Mouse (Mus musculus): ENCODE data around the gene Alg5. TPM values are rescaled to one million over a fixed set of nuclear protein-coding genes. Genes with fewer than 3 reads are reported as not detected.
A peak's percentile ranks its signal among the peaks of the same experiment; 100 is the strongest.

Alg5 gene
- polyA plus RNA-seq, 1 experiment from 2014 or later, result 66.3 TPM

GRCm38 (mm10) chr3:54732371-54732770 is 3.0 kb upstream of the Alg5 start:
- Histone ChIP-seq H3K36me3 (ENCODE audit: control insufficient read depth, insufficient read depth, low read length) (peaks cover 64% of the 10 kb centered on the region), H3K4me1 (ENCODE audit: control insufficient read depth, insufficient read depth, low read length) (no peaks in the 10 kb centered on the region; the same call in 1 of the 2 replicates), H3K27ac (replicated peaks; ENCODE audit: low read depth, low read length) (no peak overlapping the region), H3K4me2 (ENCODE audit: low read depth, low read length) (no peak overlapping the region), H3K4me3 (ENCODE audit: low read depth, low read length) (no peak overlapping the region), H3K9me3 (ENCODE audit: control insufficient read depth, low read length) (no peaks in the 10 kb centered on the region), H3K27me3 (replicated peaks; ENCODE audit: control insufficient read depth, insufficient read depth, low read length) (no peaks in the 10 kb centered on the region), H3K9ac (ENCODE audit: low read depth, low read length) (no peak overlapping the region)
- DNase-seq (ENCODE audit: low spot score) (no peak), ATAC-seq (ENCODE audit: low read depth) (no peak)
- 89% methylated on average over 4 of the region's 4 CpGs for WGBS

GRCm38 (mm10) chr3:54734411-54735246 is 710 bp upstream of the Alg5 start:
- Histone ChIP-seq H3K27ac (replicated peaks; ENCODE audit: low read depth, low read length) (peak overlapping the region; percentile 99), H3K36me3 (ENCODE audit: control insufficient read depth, insufficient read depth, low read length) (peaks cover 58% of the 10 kb centered on the region), H3K9me3 (ENCODE audit: control insufficient read depth, low read length) (no peaks in the 10 kb centered on the region), H3K4me3 (ENCODE audit: low read depth, low read length) (peak overlapping the region; percentile 96), H3K27me3 (replicated peaks; ENCODE audit: control insufficient read depth, insufficient read depth, low read length) (no peaks in the 10 kb centered on the region), H3K9ac (ENCODE audit: low read depth, low read length) (peak overlapping the region; percentile 79), H3K4me1 (ENCODE audit: control insufficient read depth, insufficient read depth, low read length) (no peaks in the 10 kb centered on the region; the same call in 1 of the 2 replicates), H3K4me2 (ENCODE audit: low read depth, low read length) (peak overlapping the region; percentile 88)
- WGBS, result under 1% methylated on average over 26 of the region's 84 CpGs
- peak; percentile 95 for ATAC-seq (ENCODE audit: low read depth)
- peak; percentile 93 for DNase-seq (ENCODE audit: low spot score)

DNA sequence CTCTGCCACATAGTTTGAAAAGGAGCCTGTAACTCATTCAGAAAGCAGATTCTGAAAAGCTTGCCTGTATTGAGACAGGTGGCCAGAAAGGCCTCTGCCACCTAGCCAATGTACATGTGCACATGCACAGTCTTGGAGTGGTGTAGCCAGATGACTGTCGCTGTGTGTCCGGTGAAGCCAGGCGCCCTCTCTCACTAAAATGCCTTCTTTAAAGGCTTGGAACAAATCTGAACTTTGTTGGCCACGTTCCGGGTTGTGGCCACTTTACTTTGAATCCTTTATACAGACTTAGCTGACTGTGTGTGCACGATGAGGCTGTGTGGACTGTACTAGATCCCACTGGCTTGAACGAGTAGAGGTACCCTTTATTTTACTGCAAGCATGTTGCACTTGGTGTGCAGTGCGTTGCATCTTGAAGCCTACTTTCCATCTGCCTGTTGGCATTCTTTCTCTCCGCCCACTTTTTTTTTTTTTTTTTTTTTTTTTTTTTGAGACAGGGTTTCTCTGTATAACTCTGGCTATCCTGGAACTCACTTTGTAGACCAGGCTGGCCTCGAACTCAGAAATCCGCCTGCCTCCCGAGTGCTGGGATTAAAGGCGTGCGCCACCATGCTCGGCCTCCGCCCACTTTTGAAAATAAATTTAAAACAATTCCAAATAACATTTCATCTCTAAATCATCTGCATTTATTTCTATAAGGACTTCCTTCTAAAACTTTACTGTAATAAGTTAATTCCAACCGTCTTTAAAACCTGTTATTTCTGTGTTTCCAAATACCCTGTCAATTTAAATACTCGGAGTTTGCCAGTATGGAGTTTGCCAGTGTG is 975 bp downstream of the Alg5 start:
- peak overlapping the region; percentile 88 for H3K4me2 ChIP-seq (ENCODE audit: low read depth, low read length)
- WGBS, result 47% methylated on average over 18 of the region's 18 CpGs
- H3K27ac ChIP-seq (replicated peaks; ENCODE audit: low read depth, low read length), result peak overlapping the region; percentile 99
- no peak for DNase-seq (ENCODE audit: low spot score)
- H3K9me3 ChIP-seq (ENCODE audit: control insufficient read depth, low read length), result no peaks in the 10 kb centered on the region
- H3K27me3 ChIP-seq (replicated peaks; ENCODE audit: control insufficient read depth, insufficient read depth, low read length), result no peaks in the 10 kb centered on the region
- H3K36me3 ChIP-seq (ENCODE audit: control insufficient read depth, insufficient read depth, low read length), result peaks cover 56% of the 10 kb centered on the region
- H3K4me3 ChIP-seq (ENCODE audit: low read depth, low read length), result peak overlapping the region; percentile 96
- ATAC-seq (ENCODE audit: low read depth), result no peak
- peak overlapping the region; percentile 79 for H3K9ac ChIP-seq (ENCODE audit: low read depth, low read length)
- H3K4me1 ChIP-seq (ENCODE audit: control insufficient read depth, insufficient read depth, low read length), result no peaks in the 10 kb centered on the region; the same call in 1 of the 2 replicates

GRCm38 (mm10) chr3:54737317-54737716 is 2.0 kb downstream of the Alg5 start:
- H3K4me2 ChIP-seq (ENCODE audit: low read depth, low read length), result no peak overlapping the region
- H3K27ac ChIP-seq (replicated peaks; ENCODE audit: low read depth, low read length), result no peak overlapping the region
- no peaks in the 10 kb centered on the region for H3K9me3 ChIP-seq (ENCODE audit: control insufficient read depth, low read length)
- peaks cover 56% of the 10 kb centered on the region for H3K36me3 ChIP-seq (ENCODE audit: control insufficient read depth, insufficient read depth, low read length)
- no peaks in the 10 kb centered on the region for H3K27me3 ChIP-seq (replicated peaks; ENCODE audit: control insufficient read depth, insufficient read depth, low read length)
- ATAC-seq (ENCODE audit: low read depth) (no peak), DNase-seq (ENCODE audit: low spot score) (no peak)
- no peaks in the 10 kb centered on the region; the same call in 1 of the 2 replicates for H3K4me1 ChIP-seq (ENCODE audit: control insufficient read depth, insufficient read depth, low read length)
- no peak overlapping the region for H3K9ac ChIP-seq (ENCODE audit: low read depth, low read length)
- 95% methylated on average over 8 of the region's 8 CpGs for WGBS
- no peak overlapping the region for H3K4me3 ChIP-seq (ENCODE audit: low read depth, low read length)

GRCm38 (mm10) chr3:54741965-54742364 is 6.6 kb downstream of the Alg5 start:
- H3K4me2 ChIP-seq (ENCODE audit: low read depth, low read length), result no peak overlapping the region
- no peaks in the 10 kb centered on the region for H3K4me1 ChIP-seq (ENCODE audit: control insufficient read depth, insufficient read depth, low read length)
- no peaks in the 10 kb centered on the region for H3K27me3 ChIP-seq (replicated peaks; ENCODE audit: control insufficient read depth, insufficient read depth, low read length)
- H3K9me3 ChIP-seq (ENCODE audit: control insufficient read depth, low read length), result no peaks in the 10 kb centered on the region
- H3K36me3 ChIP-seq (ENCODE audit: control insufficient read depth, insufficient read depth, low read length), result peaks cover 91% of the 10 kb centered on the region
- WGBS, result 97% methylated on average over 11 of the region's 11 CpGs
- ATAC-seq (ENCODE audit: low read depth) (no peak), DNase-seq (ENCODE audit: low spot score) (no peak)
- H3K4me3 ChIP-seq (ENCODE audit: low read depth, low read length), result no peak overlapping the region
- H3K9ac ChIP-seq (ENCODE audit: low read depth, low read length), result no peak overlapping the region
- no peak overlapping the region for H3K27ac ChIP-seq (replicated peaks; ENCODE audit: low read depth, low read length)

GRCm38 (mm10) chr3:54745799-54746198 is 10.5 kb downstream of the Alg5 start:
- Histone ChIP-seq H3K4me2 (ENCODE audit: low read depth, low read length) (no peak overlapping the region), H3K27me3 (replicated peaks; ENCODE audit: control insufficient read depth, insufficient read depth, low read length) (no peaks in the 10 kb centered on the region), H3K27ac (replicated peaks; ENCODE audit: low read depth, low read length) (no peak overlapping the region), H3K4me3 (ENCODE audit: low read depth, low read length) (no peak overlapping the region), H3K36me3 (ENCODE audit: control insufficient read depth, insufficient read depth, low read length) (peaks cover 98% of the 10 kb centered on the region), H3K9ac (ENCODE audit: low read depth, low read length) (no peak overlapping the region), H3K4me1 (ENCODE audit: control insufficient read depth, insufficient read depth, low read length) (no peaks in the 10 kb centered on the region), H3K9me3 (ENCODE audit: control insufficient read depth, low read length) (no peaks in the 10 kb centered on the region)
- DNase-seq (ENCODE audit: low spot score) (no peak), ATAC-seq (ENCODE audit: low read depth) (0 out of 2 replicates have a peak, but pooled peaks have one; percentile 33)
- 57% methylated on average over 5 of the region's 5 CpGs for WGBS

- no peak for DNase-seq (ENCODE audit: low spot score)
- Histone ChIP-seq H3K4me1 (ENCODE audit: control insufficient read depth, insufficient read depth, low read length) (peaks cover 6% of the 10 kb centered on the region), H3K36me3 (ENCODE audit: control insufficient read depth, insufficient read depth, low read length) (peaks cover 30% of the 10 kb centered on the region), H3K4me3 (ENCODE audit: low read depth, low read length) (no peak overlapping the region), H3K27ac (replicated peaks; ENCODE audit: low read depth, low read length) (no peak overlapping the region), H3K9ac (ENCODE audit: low read depth, low read length) (no peak overlapping the region), H3K27me3 (replicated peaks; ENCODE audit: control insufficient read depth, insufficient read depth, low read length) (no peaks in the 10 kb centered on the region), H3K4me2 (ENCODE audit: low read depth, low read length) (no peak overlapping the region), H3K9me3 (ENCODE audit: control insufficient read depth, low read length) (no peaks in the 10 kb centered on the region)
- 83% methylated on average over 4 of the region's 4 CpGs for WGBS
- no peak for ATAC-seq (ENCODE audit: low read depth)
Observed at GRCm38 (mm10) chr3:54753411-54753810, 18.1 kb downstream of the Alg5 start.

DNA sequence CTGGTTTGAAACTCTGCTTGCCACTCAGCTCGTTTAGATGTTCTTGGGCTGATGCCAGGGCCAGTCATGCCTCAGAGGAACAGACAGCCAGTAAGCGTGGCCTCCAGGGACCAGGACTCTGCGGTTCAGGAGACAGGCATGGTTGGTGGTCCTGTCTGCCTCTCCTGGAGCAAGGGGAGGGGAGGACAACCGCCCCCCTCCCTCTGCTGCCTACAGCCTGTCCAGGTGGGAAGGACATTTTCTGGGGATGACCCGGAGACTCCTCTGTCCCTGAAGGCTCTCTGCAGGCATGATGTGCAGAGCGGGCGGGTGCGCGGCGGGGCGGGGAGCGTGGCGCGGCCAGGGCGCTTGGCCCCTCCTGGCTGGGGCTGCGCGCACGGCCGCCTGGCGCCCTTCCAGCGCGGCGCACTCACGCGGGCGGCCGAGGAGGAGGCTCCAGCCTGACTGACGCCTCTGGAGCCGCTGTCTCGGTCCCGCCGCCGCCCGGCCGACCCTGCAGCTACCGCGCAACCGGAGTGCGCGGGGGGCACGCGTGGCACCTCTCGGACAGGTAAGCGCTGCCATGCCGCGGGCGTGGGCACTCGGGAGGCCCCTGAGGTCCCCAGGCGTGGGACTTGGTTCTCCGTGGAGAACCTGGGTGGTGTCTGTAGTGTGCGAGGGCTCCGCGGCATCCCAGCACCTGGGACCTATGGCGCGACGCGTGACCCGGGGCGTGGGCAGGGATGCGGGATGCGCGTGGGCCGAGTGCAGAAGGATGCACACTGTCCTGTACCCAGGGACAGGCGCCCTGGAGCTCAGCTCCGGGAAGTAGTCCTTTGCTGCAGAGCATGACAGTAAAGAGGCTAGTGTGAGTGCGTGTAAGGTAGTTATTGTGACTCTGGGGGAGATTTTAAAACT is 20.1 kb downstream of the Alg5 start, which contains the start of gene Smad9:
TSS of gene Smad9 (plus strand) at position 438 of the 897 bp plus-strand sequence.
- peak; percentile 88 for ATAC-seq (ENCODE audit: low read depth)
- H3K4me3 ChIP-seq (ENCODE audit: low read depth, low read length), result peak within 1 kb of the TSS; percentile 59
- peak within 1 kb of the TSS; percentile 72 for H3K9ac ChIP-seq (ENCODE audit: low read depth, low read length)
- peak within 1 kb of the TSS; percentile 82 for H3K27ac ChIP-seq (replicated peaks; ENCODE audit: low read depth, low read length)
- H3K4me1 ChIP-seq (ENCODE audit: control insufficient read depth, insufficient read depth, low read length), result peaks cover 6% of the 10 kb centered on the region
- H3K4me2 ChIP-seq (ENCODE audit: low read depth, low read length), result peak within 1 kb of the TSS; percentile 93
- H3K9me3 ChIP-seq (ENCODE audit: control insufficient read depth, low read length), result no peaks in the 10 kb centered on the region
- no peaks in the 10 kb centered on the region for H3K27me3 ChIP-seq (replicated peaks; ENCODE audit: control insufficient read depth, insufficient read depth, low read length)
- DNase-seq (ENCODE audit: low spot score), result peak; percentile 86
- 2% methylated on average over 19 of the region's 66 CpGs for WGBS
- peaks cover 10% of the 10 kb centered on the region for H3K36me3 ChIP-seq (ENCODE audit: control insufficient read depth, insufficient read depth, low read length)
